Mouse (Mus musculus) adrenal gland, postnatal 4 days (tissue): ENCODE data around the gene Tnfsf14. TPM values are rescaled to one million over a fixed set of nuclear protein-coding genes. Genes with fewer than 3 reads are reported as not detected.

Experiments
- microRNA-seq: library from miRNA; unstranded; fragments of <30 nt; microRNA quantifications from one replicate; pipeline ENCODE4 v1.2.0, GENCODE M21; 2021
- total RNA-seq, 2 experiments: library from RNA; stranded (reverse); gene quantifications; 2 replicates each; pipeline ENCODE4 v1.2.3; 2021

The Tnfsf14 gene
- total RNA-seq, 2 experiments from 2014 or later: 0.28 TPM; not detected in 1

Small RNA genes lying within 50 kb of the gene (microRNA-seq; reads per million reads assigned to microRNA genes)
- not detected for gene Mir6978

Other genes with a start within 250 kb of the Tnfsf14 start
- gene Acer1, start 212.1 kb downstream of the Tnfsf14 start, total RNA-seq: under 1 TPM; 0.17 to 0.28 TPM
- gene Clpp, start 203.9 kb downstream of the Tnfsf14 start, total RNA-seq: 10 to 100 TPM; 79.6 to 82.7 TPM
- gene Alkbh7, start 196.8 kb downstream of the Tnfsf14 start, total RNA-seq: 10 to 100 TPM; 63.6 to 63.7 TPM
- gene Pspn, start 194.2 kb downstream of the Tnfsf14 start, total RNA-seq: 1 to 10 TPM in 1 of 2 experiments, not detected in 1; 1.8 TPM
- gene Gtf2f1, start 182.9 kb downstream of the Tnfsf14 start, total RNA-seq: 10 to 100 TPM; 55.7 to 58.6 TPM
- gene Gm17949, start 182.7 kb downstream of the Tnfsf14 start, total RNA-seq: under 1 TPM; 0.25 to 0.45 TPM
- 100 to 1,000 TPM; 141 to 156 TPM for gene Khsrp, start 162.7 kb downstream of the Tnfsf14 start, total RNA-seq
- not detected for gene Slc25a41, start 152.5 kb downstream of the Tnfsf14 start, total RNA-seq
- gene Crb3, start 135.1 kb downstream of the Tnfsf14 start, total RNA-seq: 1 to 10 TPM; 2.6 to 7.3 TPM
- 10 to 100 TPM; 80.0 to 85.9 TPM for gene Slc25a23, start 134.3 kb downstream of the Tnfsf14 start, total RNA-seq
- gene Dennd1c, start 115.7 kb downstream of the Tnfsf14 start, total RNA-seq: 1 to 10 TPM; 1.6 to 2.6 TPM
- gene Tubb4a, start 106.4 kb downstream of the Tnfsf14 start, total RNA-seq: 10 to 100 TPM; 15.7 to 27.3 TPM
- gene Tnfsf9, start 88.9 kb downstream of the Tnfsf14 start, total RNA-seq: under 1 TPM; 0.40 to 0.45 TPM
- gene Cd70, start 44.4 kb downstream of the Tnfsf14 start, total RNA-seq: not detected
- gene C3, start 34.0 kb upstream of the Tnfsf14 start, total RNA-seq: 100 to 1,000 TPM in 1 of 2 experiments, 10 to 100 TPM in 1; 60.7 to 452 TPM
- 10 to 100 TPM; 50.3 to 52.5 TPM for gene Gpr108, start 54.3 kb upstream of the Tnfsf14 start, total RNA-seq
- gene Trip10, start 55.3 kb upstream of the Tnfsf14 start, total RNA-seq: 10 to 100 TPM; 52.1 to 58.4 TPM
- 1 to 10 TPM; 2.7 to 3.3 TPM for gene Vav1, start 84.9 kb upstream of the Tnfsf14 start, total RNA-seq
- 1 to 10 TPM; 7.9 to 8.3 TPM for gene Adgre1, start 164.5 kb upstream of the Tnfsf14 start, total RNA-seq